Mouse (Mus musculus) right cerebral cortex, adult 2 months (tissue): Measurements from ENCODE around the gene Tmem44.
A peak's percentile ranks its signal among the peaks of the same experiment; 100 is the strongest.
"Not testable (repeated sequence)": the region's sequence is repeated elsewhere in the genome, so short reads cannot be mapped to it uniquely, and the experiment has no call there.

ENCODE experiments used
- DNase-seq, 2 experiments: peaks; one replicate each; pipeline ENCODE4 v3.0.0; 2021 to 2022; ENCODE audit warnings: low spot score in 2 of 2

The Tmem44 gene

GRCm38 (mm10) chr16:30497307-30497706, 53.3 kb downstream of the Tmem44 start:
- DNase-seq = no peak

DNA sequence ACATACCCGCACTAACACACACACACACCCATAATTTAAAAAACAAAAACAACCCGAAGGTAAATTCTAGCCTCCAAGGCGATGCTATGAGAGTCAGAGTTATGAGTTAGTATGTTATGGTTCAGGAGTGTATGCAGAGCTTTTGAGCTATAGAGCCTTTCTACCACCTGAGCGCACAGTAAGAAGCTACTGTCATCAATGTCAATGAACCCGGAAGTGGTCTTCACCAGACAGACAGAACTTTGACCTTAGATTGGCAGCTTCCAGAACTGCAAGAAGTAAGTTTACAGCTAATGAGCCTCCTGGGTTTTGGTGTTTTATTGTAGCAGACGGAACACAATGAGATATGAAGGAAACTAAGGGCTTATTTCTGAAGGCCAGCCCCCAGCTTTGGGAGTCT, 55.8 kb downstream of the Tmem44 start:
- no peak for DNase-seq

GRCm38 (mm10) chr16:30491742-30492141, 58.9 kb downstream of the Tmem44 start:
- no peak for DNase-seq

- DNase-seq = no peak
Measured at GRCm38 (mm10) chr16:30490791-30491190, 59.9 kb downstream of the Tmem44 start.

DNA sequence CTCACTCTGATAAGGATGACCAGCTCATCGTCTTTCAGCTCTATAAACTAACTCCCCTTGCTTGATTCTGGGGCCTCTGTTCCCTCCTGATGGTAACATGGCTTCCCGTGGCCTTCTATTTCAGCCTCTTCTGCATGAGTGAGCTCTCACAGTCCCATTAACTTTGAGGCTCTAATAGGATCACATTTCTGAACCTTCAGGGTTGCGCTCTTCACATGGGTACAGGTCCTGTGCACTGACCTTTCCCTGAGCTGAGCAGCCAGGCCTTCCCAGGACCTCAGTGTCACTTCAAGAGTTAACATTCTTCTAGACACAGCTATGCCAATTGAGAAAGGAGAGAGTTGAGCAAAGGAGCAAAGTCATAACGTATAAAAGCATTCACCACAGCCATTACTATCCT, 60.3 kb downstream of the Tmem44 start:
- DNase-seq = no peak

DNA sequence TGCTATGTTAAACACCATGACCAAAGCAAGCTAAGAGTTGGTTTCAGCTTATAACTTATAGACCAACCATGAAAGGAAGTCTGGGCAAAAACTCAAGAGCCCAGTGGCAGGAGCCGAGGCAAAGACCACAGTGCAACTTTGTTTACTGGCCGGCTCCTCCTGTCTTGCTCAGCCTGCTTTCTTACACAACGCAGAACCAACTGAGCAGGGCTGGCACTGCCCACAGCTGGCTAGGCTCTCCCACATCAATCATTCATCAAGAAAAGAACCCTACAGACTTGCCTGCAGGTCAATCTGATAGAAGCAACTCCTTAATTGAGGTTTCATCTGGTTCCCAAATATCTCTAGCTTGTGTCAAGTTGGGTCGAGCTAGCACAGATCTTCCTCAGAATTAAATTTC, 61.0 kb downstream of the Tmem44 start:
- no peak for DNase-seq

- DNase-seq = no peak
Measured at GRCm38 (mm10) chr16:30486498-30486897, 64.1 kb downstream of the Tmem44 start.

- no peak for DNase-seq
Measured at GRCm38 (mm10) chr16:30477791-30478190, 72.9 kb downstream of the Tmem44 start.

DNA sequence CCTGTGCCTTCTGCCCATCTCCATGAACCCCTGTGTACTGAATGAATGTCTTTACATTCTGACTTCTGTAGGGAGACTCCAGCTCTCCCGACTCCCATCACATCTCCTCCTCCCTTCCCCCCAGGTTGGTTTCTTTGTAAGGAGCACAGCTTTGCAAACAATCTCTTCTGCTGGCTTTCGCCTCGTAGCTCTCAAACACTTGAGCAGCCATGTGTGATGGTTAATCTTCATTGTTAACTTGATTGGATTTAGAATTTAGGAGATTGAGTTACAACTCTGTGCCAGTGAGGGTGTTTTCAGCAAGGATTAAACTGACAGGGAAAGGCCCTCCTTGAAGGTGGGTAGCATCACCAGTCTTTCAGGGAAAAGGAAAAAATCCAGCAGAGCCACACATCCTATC, 73.6 kb downstream of the Tmem44 start:
- DNase-seq = no peak

DNA sequence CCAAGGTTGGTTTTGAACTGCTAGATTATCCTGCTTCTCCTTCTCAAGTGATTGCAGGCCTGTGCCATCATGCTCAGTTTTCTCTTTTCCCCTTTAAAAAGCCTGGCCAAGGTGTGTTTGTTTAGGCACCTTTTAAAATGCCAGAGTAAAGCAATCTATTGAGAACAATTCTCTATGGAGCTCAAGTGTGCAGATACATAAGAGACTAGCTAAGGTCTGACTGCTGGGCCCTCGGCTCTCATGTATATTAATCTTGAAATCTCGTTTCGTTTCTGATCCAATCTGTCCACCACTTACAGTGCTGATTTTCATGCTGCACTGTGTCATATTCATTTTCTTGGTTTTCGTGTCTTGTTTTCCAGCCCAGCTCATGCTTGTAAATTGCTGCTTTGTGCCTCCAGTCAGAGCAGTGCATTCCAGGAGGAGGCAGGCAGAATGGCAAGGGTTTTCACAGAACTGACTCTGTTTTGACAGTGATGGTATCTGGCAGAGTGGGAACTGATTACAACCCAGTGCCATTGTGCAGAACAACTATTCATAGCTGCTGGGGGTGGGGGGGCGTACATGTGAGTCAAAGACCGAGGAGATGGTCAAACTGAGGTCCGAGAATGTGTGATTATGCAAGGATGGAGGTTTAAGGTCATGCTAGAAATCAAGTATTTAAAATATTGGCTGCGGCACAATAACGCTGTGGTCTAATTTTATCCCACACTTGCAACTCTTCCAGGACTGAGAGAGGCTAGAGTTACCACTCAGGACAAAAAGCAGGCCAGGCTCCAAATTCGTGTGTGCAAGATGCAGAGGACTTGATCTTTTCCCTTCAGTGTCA, 74.8 kb downstream of the Tmem44 start:
- DNase-seq = peak; percentile 7

GRCm38 (mm10) chr16:30472447-30472846, 78.2 kb downstream of the Tmem44 start:
- DNase-seq = no peak

GRCm38 (mm10) chr16:30471912-30472311, 78.7 kb downstream of the Tmem44 start:
- DNase-seq = no peak

- no peak for DNase-seq
Measured at GRCm38 (mm10) chr16:30468944-30469343, 81.7 kb downstream of the Tmem44 start.

DNA sequence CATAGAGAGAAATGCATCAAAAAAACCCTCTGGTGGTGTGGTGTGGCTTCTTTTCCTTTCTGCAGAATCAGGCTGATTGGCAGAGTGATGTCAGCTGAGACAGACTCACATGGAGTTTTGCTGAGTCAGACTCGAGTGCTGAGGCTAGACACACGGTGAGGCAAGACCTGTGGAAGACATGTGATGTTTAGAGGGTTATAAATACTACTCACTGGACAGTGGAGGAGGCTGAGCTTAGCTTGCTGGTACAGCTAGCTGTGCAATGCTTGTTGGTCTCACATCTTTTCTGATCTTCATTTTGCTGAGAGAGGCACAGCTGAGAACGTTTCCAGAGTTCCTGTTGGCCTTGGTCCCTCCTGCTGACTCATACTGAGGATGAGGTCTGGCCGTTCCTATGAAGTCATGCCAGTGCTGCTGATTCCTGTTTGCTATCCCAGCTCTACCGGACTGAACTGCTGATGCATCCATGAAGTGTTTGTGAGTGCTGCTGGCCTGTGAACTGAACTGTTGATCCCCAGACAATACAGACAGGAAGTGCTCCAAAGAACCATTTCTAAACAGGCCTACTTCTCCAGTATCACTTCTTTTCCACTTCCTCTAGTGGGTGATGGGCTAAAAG, 84.9 kb downstream of the Tmem44 start:
- no peak for DNase-seq

GRCm38 (mm10) chr16:30464742-30465141, 85.9 kb downstream of the Tmem44 start:
- DNase-seq = not testable (repeated sequence)
